Mouse (Mus musculus) hindbrain, postnatal 0 days (tissue): Measurements from ENCODE around the gene Lrit2. TPM values are rescaled to one million over a fixed set of nuclear protein-coding genes. Genes with fewer than 3 reads are reported as not detected.
A peak's percentile ranks its signal among the peaks of the same experiment; 100 is the strongest.

ENCODE experiments used
- ATAC-seq: fragments of 200-750 bp; cut with Nextera tagmentation; 2 replicates; pipeline ENCODE4 v1.8.0; 2017; ENCODE audit warnings: mild to moderate bottlenecking, moderate TSS enrichment, moderate library complexity
- DNase-seq: peaks from one replicate; pipeline ENCODE4 v3.0.0-alpha.2; 2015; ENCODE audit warnings: low spot score
- H3K27ac ChIP-seq: fragments of 300-500 bp; sonication (generic); 2 replicates; pipeline ENCODE4 v1.5.1; 2014; ENCODE audit warnings: mild to moderate bottlenecking
- H3K27me3 ChIP-seq: fragments of 300-500 bp; sonication (generic); 2 replicates; pipeline ENCODE4 v1.6.1; 2014; ENCODE audit warnings: low read length, mixed read lengths; ENCODE audit not compliant: insufficient read depth
- H3K36me3 ChIP-seq: fragments of 300-500 bp; sonication (generic); 2 replicates; pipeline ENCODE4 v1.6.1; 2014; ENCODE audit warnings: low read length, mixed read lengths; ENCODE audit not compliant: insufficient read depth
- H3K4me1 ChIP-seq: fragments of 300-500 bp; sonication (generic); 2 replicates; pipeline ENCODE4 v1.6.1; 2014; ENCODE audit warnings: antibody characterized with exemption, low read length, mixed read lengths; ENCODE audit not compliant: insufficient read depth
- H3K4me2 ChIP-seq: fragments of 300-500 bp; sonication (generic); 2 replicates; pipeline ENCODE4 v1.6.1; 2014; ENCODE audit warnings: low read depth, mild to moderate bottlenecking, low read length, moderate library complexity, mixed read lengths
- H3K4me3 ChIP-seq: fragments of 300-500 bp; sonication (generic); 2 replicates; pipeline ENCODE4 v1.5.1; 2014; ENCODE audit warnings: low read length
- H3K9ac ChIP-seq: fragments of 300-500 bp; sonication (generic); replicated peaks from 2 replicates; pipeline ENCODE4 v1.6.1; 2014; ENCODE audit warnings: mild to moderate bottlenecking, low read length, moderate library complexity, mixed read lengths
- H3K9me3 ChIP-seq: fragments of 300-500 bp; sonication (generic); 2 replicates; pipeline ENCODE4 v1.6.1; 2016; ENCODE audit warnings: low read length, mixed read lengths
- CTCF ChIP-seq: IDR thresholded peaks from 2 replicates; pipeline ENCODE4 v1.5.1; 2016; ENCODE audit warnings: antibody characterized with exemption, control low read depth, low read depth
- WGBS: fragments of 180-500 bp; shearing (Covaris S2); extraction: QIAGEN DNeasy Blood & Tissue Kit; methylation state at CpG from one replicate; pipeline ENCODE4 v1.1.7; 2014; 5-methylcytosine and 5-hydroxymethylcytosine counted together
- polyA plus RNA-seq: library from polyadenylated mRNA; unstranded; fragments of >200 nt; fragmentation: Nextera tagmentation; extraction: Ambion mirVana; gene quantifications from 2 replicates; pipeline ENCODE4 v1.2.1, GENCODE M21; 2015
- total RNA-seq: library from RNA; depleted of rRNA; stranded (reverse); fragments of >200 nt; gene quantifications from 2 replicates; pipeline ENCODE4 v1.2.3, GENCODE M21; 2014

The Lrit2 gene
- total and polyA plus RNA-seq, 2 experiments from 2014 or later, result not detected

DNA sequence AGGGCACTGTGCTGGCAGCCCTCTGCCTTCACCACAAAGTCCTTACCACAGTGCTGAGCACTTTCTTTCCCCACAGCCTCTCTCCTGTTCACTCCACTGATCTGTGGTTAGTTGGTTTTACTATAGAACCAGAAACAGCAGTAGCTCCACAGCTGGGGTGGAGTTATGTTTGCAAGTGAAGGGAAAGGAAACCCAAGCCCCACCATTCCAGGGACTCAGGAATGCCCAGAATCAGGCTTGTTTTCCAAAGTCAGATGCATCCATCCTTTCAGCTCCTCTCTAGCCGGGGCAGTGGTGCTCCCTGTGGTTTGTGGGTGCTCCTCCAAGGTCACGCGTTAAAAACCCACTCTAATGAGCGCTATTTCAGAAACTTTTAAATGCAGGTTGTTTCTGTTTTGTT lies 27.8 kb downstream of the Lrit2 start:
- Histone ChIP-seq H3K4me3 (no peak overlapping the region), H3K4me1 (no peaks in the 10 kb centered on the region; the same call in 1 of the 2 replicates), H3K27ac (no peak overlapping the region), H3K4me2 (no peak overlapping the region), H3K9me3 (no peaks in the 10 kb centered on the region), H3K9ac (no peak overlapping the region), H3K36me3 (no peaks in the 10 kb centered on the region), H3K27me3 (no peaks in the 10 kb centered on the region)
- WGBS, result 79% methylated on average over 4 of the region's 4 CpGs
- no peak for TF ChIP-seq CTCF
- ATAC-seq, result no peak
- no peak for DNase-seq

DNA sequence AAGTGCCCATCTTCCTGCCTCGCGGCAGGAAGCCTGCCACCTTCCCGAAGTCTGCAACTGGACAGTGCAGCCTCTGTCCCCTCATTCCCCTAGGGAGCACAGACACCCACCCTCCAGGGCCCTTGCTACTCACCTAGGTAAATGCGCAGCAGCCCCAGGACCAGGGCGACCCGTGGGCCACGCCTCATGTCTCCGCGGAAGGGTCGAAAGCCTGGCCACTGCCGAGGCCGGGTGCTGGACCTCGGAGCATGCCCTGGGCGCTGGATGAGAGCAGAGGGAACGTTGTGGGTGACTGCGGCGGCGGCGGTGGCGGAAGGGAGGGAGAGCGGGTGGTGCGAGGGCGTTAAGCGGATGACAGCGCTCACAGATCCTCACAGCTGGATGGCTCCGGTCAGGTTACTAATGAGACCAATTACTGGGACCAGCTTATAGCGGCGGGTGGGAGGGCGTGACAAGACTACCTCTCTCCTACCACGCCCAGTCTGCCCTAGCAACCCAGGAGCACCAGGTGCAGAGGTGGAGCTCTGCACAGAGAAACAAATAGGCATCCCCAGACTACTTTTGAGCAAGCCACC lies 30.3 kb downstream of the Lrit2 start, which contains the start of gene Cdhr1:
Gene Cdhr1, minus strand, starts transcription at position 392 of the 575 bp plus-strand sequence.
- ATAC-seq, result peak; percentile 74
- Histone ChIP-seq H3K36me3 (no peaks in the 10 kb centered on the region), H3K27ac (no peak within 1 kb of the TSS), H3K27me3 (no peaks in the 10 kb centered on the region), H3K4me3 (peak within 1 kb of the TSS; percentile 49), H3K4me2 (peak within 1 kb of the TSS; percentile 95), H3K9me3 (no peaks in the 10 kb centered on the region), H3K4me1 (no peaks in the 10 kb centered on the region; the same call in 1 of the 2 replicates), H3K9ac (peak within 1 kb of the TSS; percentile 52)
- TF ChIP-seq CTCF, result no peak
- peak; percentile 50 for DNase-seq
- WGBS, result under 1% methylated on average over 30 of the region's 30 CpGs

DNA sequence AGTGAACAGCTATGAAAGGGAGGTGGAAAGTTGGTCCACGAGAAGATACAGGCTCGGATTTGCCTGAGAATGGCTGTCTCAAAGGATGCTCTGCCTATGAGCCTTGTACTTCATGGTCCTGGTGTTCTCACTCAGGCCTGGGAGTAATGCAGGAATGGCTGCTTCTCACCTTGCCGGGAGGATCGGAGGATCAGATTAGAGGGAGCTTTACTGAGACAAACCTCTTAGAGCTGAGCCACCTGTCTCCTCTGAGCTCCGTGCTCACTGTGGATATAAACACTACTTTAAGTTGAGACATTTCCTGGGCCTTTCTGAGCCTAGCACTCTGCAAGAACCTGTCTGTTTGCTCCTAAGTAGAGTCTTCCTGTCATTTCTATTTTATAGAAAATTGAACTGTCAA lies 33.8 kb downstream of the Lrit2 start:
- DNase-seq, result no peak
- H3K36me3 ChIP-seq, result no peaks in the 10 kb centered on the region
- WGBS, result 86% methylated on average over 5 of the region's 5 CpGs

DNA sequence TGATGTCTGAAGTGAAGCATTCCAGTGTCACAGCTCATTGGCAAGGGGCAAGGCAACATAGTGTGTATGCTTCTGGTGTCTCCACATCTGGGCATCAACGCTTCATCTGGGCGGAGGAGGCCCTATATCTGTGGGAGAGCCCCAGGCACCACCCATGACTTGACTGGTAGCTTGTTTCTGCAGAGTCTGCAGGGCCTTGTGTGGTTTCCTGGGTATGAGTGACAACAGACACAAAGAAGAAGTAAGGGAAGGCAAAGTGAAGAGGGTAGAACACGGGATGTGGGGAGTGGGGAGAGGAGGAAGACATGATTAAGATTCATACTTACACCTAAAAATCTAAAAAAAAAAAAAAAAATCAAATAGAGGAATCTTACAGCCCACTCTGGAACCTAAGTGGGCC lies 34.8 kb downstream of the Lrit2 start:
- H3K27me3 ChIP-seq, result no peaks in the 10 kb centered on the region
- DNase-seq (no peak), ATAC-seq (no peak)
- no peak overlapping the region for H3K27ac ChIP-seq
- TF ChIP-seq CTCF, result no peak
- H3K4me1 ChIP-seq, result no peaks in the 10 kb centered on the region; the same call in 1 of the 2 replicates
- H3K9me3 ChIP-seq, result no peaks in the 10 kb centered on the region
- H3K36me3 ChIP-seq, result no peaks in the 10 kb centered on the region
- no peak overlapping the region for H3K9ac ChIP-seq
- WGBS, result 85% methylated on average over 3 of the region's 3 CpGs
- no peak overlapping the region for H3K4me2 ChIP-seq
- no peak overlapping the region for H3K4me3 ChIP-seq

More for the DNA sequence above, 33.8 kb downstream of the Lrit2 start:
- Histone ChIP-seq H3K27ac (no peak overlapping the region), H3K9me3 (no peaks in the 10 kb centered on the region), H3K4me1 (no peaks in the 10 kb centered on the region; the same call in 1 of the 2 replicates), H3K27me3 (no peaks in the 10 kb centered on the region), H3K4me3 (no peak overlapping the region), H3K4me2 (no peak overlapping the region), H3K9ac (no peak overlapping the region)
- TF ChIP-seq CTCF, result no peak
- no peak for ATAC-seq

DNA sequence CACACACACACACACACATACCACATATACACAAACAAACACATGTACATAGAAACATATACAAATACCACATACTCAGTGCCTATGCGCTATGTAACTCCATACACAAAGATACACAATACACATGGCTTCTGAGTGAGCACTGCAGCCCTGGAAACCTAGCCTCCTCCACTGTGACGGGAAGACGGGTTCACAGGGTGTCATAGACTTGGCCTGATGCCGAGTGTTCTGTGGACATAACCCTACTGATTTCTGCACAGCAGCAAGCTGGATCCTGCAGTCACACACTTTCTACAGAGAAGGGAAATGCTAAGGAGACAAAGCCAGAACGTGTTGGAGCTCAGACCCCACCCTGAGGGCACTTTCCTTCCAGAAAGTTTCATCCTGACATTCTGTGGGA lies 37.0 kb downstream of the Lrit2 start:
- ATAC-seq (peak; percentile 73), DNase-seq (peak; percentile 9)
- Histone ChIP-seq H3K4me2 (no peak overlapping the region), H3K4me1 (no peaks in the 10 kb centered on the region), H3K9me3 (no peaks in the 10 kb centered on the region), H3K9ac (no peak overlapping the region), H3K36me3 (no peaks in the 10 kb centered on the region), H3K27me3 (no peaks in the 10 kb centered on the region), H3K4me3 (no peak overlapping the region), H3K27ac (no peak overlapping the region)
- WGBS, result 44% methylated on average over 5 of the region's 5 CpGs
- TF ChIP-seq CTCF, result no peak

DNA sequence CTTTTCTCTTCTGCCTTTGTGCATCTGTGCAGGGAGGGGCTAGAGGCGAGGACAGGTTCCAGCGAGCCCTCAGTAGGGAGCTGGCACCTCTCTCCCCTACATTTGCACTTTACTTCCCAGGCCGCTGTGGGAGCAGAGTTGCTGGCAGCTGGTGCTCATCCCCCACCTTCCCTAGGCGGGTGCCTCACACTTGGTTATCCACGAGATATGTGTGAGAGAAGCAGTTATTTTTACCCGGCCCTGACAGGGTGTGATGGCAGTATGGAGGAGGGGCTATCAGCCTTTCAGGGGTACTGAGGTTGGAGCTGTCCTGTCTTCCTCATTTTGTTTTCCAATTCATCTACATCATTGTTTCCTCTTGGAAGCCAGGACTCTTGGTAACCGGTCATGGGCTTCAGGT lies 38.1 kb downstream of the Lrit2 start:
- ATAC-seq, result no peak
- H3K9ac ChIP-seq, result no peak overlapping the region
- no peak for DNase-seq
- TF ChIP-seq CTCF, result no peak
- H3K4me3 ChIP-seq, result no peak overlapping the region
- 26% methylated on average over 7 of the region's 7 CpGs for WGBS
- no peak overlapping the region for H3K4me2 ChIP-seq
- no peak overlapping the region for H3K27ac ChIP-seq
- H3K36me3 ChIP-seq, result no peaks in the 10 kb centered on the region
- no peaks in the 10 kb centered on the region for H3K27me3 ChIP-seq
- no peaks in the 10 kb centered on the region for H3K4me1 ChIP-seq
- no peaks in the 10 kb centered on the region for H3K9me3 ChIP-seq

DNA sequence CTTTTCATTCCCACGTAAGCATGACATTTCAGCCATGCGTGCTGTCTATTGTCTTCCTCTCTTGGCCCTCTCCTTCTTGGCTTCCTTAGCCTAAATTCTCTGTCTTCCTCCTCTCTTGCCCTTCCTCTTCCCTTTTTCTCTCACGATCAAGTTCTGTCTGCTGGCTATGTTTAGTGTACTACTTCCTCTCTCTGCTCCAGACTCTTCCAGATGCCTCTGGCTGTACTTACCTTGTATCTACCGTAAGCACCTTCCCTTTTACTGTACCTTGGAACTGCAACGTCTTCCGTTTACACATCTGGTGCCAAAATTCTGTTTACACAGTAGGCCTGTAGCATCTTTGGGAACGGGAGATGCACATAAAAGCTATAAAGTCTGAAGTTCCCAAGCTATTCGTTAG lies 41.7 kb downstream of the Lrit2 start:
- 82% methylated on average over 8 of the region's 8 CpGs for WGBS
- no peaks in the 10 kb centered on the region for H3K4me1 ChIP-seq
- TF ChIP-seq CTCF, result no peak
- no peak overlapping the region for H3K27ac ChIP-seq
- no peak overlapping the region for H3K4me2 ChIP-seq
- H3K9ac ChIP-seq, result no peak overlapping the region
- no peaks in the 10 kb centered on the region for H3K27me3 ChIP-seq
- DNase-seq (no peak), ATAC-seq (no peak)
- H3K9me3 ChIP-seq, result no peaks in the 10 kb centered on the region
- H3K36me3 ChIP-seq, result no peaks in the 10 kb centered on the region
- H3K4me3 ChIP-seq, result no peak overlapping the region
